Mouse (Mus musculus) olfactory bulb, adult 2 months (tissue): ENCODE data around the gene Gatad2a.

Source experiments
- CTCF ChIP-seq: fragments of 200-500 bp; IDR thresholded peaks from 2 replicates; pipeline ENCODE4 v1.5.1; 2012; ENCODE audit warnings: low read depth, mild to moderate bottlenecking, low read length, moderate library complexity; ENCODE audit not compliant: insufficient read depth
- POLR2A ChIP-seq: fragments of 200-500 bp; IDR thresholded peaks from 2 replicates; pipeline ENCODE4 v1.6.1; 2012; ENCODE audit warnings: mild to moderate bottlenecking, low read depth, low read length, moderate library complexity; ENCODE audit not compliant: insufficient read depth

GRCm38 (mm10) chr8:69894836-69895332, 101.3 kb downstream of the Gatad2a start:
- TF ChIP-seq CTCF (no peak), POLR2A (no peak)
